Mouse (Mus musculus) heart, embryonic 11.5 days (tissue): ENCODE results near the gene Olfr49. TPM values are rescaled to one million over a fixed set of nuclear protein-coding genes. Genes with fewer than 3 reads are reported as not detected.
A peak's percentile ranks its signal among the peaks of the same experiment; 100 is the strongest.
"Not testable (repeated sequence)": the region's sequence is repeated elsewhere in the genome, so short reads cannot be mapped to it uniquely, and the experiment has no call there.

ENCODE experiments used
- ATAC-seq: fragments of 200-750 bp; cut with Nextera tagmentation; replicated peaks from 2 replicates; pipeline ENCODE4 v1.8.0; 2017; ENCODE audit warnings: moderate library complexity; ENCODE audit not compliant: insufficient number of reproducible peaks, low FRiP score, low TSS enrichment
- H3K27ac ChIP-seq: fragments of 300-500 bp; sonication (generic); 2 replicates; pipeline ENCODE4 v1.5.1; 2014; ENCODE audit warnings: mild to moderate bottlenecking, low read depth, low read length
- H3K27me3 ChIP-seq: fragments of 300-500 bp; sonication (generic); 2 replicates; pipeline ENCODE4 v1.6.1; 2014; ENCODE audit warnings: mild to moderate bottlenecking, low read length, mixed read lengths; ENCODE audit not compliant: control insufficient read depth, insufficient read depth
- H3K36me3 ChIP-seq: fragments of 300-500 bp; sonication (generic); 2 replicates; pipeline ENCODE4 v1.6.1; 2014; ENCODE audit warnings: mild to moderate bottlenecking, low read length, moderate library complexity, mixed read lengths; ENCODE audit not compliant: control insufficient read depth, insufficient read depth
- H3K4me1 ChIP-seq: fragments of 300-500 bp; sonication (generic); 2 replicates; pipeline ENCODE4 v1.6.1; 2014; ENCODE audit warnings: low read length; ENCODE audit not compliant: control insufficient read depth, insufficient read depth
- H3K4me2 ChIP-seq: fragments of 300-500 bp; sonication (generic); 2 replicates; pipeline ENCODE4 v1.6.1; 2014; ENCODE audit warnings: mild to moderate bottlenecking, moderate library complexity
- H3K4me3 ChIP-seq: fragments of 300-500 bp; sonication (generic); 2 replicates; pipeline ENCODE4 v1.5.1; 2014; ENCODE audit warnings: low read depth, low read length
- H3K9ac ChIP-seq: fragments of 300-500 bp; sonication (generic); 2 replicates; pipeline ENCODE4 v1.6.1; 2014; ENCODE audit warnings: mild to moderate bottlenecking, low read depth, low read length, moderate library complexity
- H3K9me3 ChIP-seq: fragments of 300-500 bp; sonication (generic); replicated peaks from 2 replicates; pipeline ENCODE4 v1.6.1; 2016; ENCODE audit warnings: low read length; ENCODE audit not compliant: control insufficient read depth
- WGBS: fragments of 180-500 bp; shearing (Covaris S2); extraction: QIAGEN DNeasy Blood & Tissue Kit; methylation state at CpG from one replicate; pipeline ENCODE4 v1.1.7; 2014; ENCODE audit not compliant: insufficient replicate concordance; 5-methylcytosine and 5-hydroxymethylcytosine counted together
- polyA plus RNA-seq: library from polyadenylated mRNA; unstranded; fragments of >200 nt; fragmentation: Nextera tagmentation; extraction: Ambion mirVana; gene quantifications from 2 replicates; pipeline ENCODE4 v1.2.1, GENCODE M21; 2014

Gene Olfr49
- polyA plus RNA-seq, 1 experiment from 2014 or later: not detected

DNA sequence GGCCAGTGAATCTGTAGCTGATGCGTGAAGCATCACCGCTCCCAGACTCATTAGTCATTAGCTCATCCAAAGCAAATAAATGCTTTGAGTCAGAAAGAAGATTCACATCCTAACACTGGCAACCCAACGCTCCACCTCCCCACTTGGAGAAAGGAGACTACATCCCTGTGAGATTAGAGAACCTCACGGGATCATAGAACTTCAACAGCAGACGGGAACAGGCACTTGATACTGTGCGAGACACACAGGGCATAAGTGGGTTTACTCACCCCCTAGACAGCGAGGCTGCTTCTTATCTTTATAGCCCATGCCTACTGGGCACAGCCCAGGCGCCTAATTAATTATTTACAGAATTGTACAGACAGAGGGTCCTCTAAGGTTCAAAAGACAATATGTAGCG, 52.6 kb downstream of the Olfr49 start:
- Histone ChIP-seq H3K4me2 (no peak overlapping the region), H3K36me3 (peaks cover 5% of the 10 kb centered on the region; the same call in 1 of the 2 replicates), H3K27me3 (peaks cover 2% of the 10 kb centered on the region; the same call in 1 of the 2 replicates), H3K27ac (no peak overlapping the region), H3K4me3 (no peak overlapping the region), H3K9me3 (no peaks in the 10 kb centered on the region), H3K4me1 (peaks cover 44% of the 10 kb centered on the region), H3K9ac (no peak overlapping the region)
- WGBS: 47% methylated on average over 9 of the region's 9 CpGs
- ATAC-seq: no peak

DNA sequence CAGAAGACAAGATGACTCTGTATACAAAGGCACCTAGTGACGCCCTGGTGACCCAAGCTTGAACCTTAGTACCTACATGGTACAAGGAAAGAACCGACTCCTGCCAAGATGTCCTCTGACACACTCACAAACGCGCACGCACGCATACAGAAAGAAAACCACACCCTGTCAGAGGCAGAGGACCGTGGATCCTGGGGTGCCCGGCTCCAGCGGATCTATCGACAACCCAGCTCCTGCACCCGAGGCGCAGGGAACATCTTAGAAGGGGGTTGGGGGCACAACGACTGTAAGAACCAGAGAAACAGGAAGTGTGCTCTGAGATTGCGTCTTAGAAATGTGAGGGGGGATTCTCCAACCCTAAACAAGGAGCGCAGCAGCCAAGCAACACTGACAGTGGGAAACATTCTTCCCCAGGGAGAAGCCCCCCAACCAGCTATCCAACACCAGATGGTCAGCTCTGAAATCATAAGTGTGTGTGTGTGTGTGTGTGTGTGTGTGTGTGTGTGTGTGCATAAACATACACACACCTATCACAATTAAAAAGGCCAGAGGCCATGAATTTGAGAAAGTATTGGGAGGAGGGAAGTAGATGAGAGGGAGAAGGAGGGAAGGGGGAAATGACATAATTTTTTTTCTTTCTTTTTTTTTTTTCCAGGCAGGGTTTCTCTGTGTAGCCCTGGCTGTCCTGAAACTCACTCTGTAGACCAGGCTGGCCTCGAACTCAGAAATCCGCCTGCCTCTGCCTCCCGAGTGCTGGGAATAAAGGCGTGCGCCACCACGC, 53.4 kb downstream of the Olfr49 start:
- ATAC-seq: no peak
- Histone ChIP-seq H3K9ac (no peak overlapping the region), H3K36me3 (peaks cover 5% of the 10 kb centered on the region; the same call in 1 of the 2 replicates), H3K27me3 (peaks cover 2% of the 10 kb centered on the region; the same call in 1 of the 2 replicates), H3K9me3 (no peaks in the 10 kb centered on the region), H3K27ac (no peak overlapping the region), H3K4me1 (peaks cover 44% of the 10 kb centered on the region), H3K4me3 (no peak overlapping the region), H3K4me2 (no peak overlapping the region)
- 67% methylated on average over 21 of the region's 21 CpGs for WGBS

DNA sequence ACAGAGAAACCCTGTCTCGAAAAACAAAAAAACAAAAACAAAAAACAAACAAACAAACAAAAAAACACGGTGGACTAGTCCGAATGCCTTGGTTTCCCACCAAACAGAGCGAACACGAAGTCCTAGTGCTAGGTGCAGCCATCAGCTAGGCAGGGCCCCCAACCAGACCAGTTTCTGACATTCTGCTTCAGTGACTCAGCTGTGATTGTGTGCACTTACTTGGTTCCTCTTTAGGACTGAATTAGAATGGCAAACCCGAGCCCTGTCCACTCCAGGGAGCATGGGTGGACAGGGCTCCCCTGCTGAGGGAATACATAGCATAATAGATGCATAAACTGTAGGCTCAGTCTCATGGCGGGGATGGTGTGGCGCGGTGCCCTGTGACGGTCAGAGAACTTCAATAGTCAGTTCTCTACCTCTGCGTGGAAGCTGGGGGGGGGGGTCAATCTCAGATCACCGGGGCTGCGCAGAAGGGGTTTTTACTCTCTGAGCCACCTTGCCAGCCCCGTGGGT, 54.0 kb downstream of the Olfr49 start:
- no peak for ATAC-seq
- no peaks in the 10 kb centered on the region for H3K9me3 ChIP-seq
- no peak overlapping the region for H3K4me2 ChIP-seq
- H3K27me3 ChIP-seq: peaks cover 2% of the 10 kb centered on the region; the same call in 1 of the 2 replicates
- H3K4me3 ChIP-seq: no peak overlapping the region
- peaks cover 5% of the 10 kb centered on the region; the same call in 1 of the 2 replicates for H3K36me3 ChIP-seq
- 80% methylated on average over 14 of the region's 14 CpGs for WGBS
- H3K9ac ChIP-seq: no peak overlapping the region
- peaks cover 44% of the 10 kb centered on the region for H3K4me1 ChIP-seq
- no peak overlapping the region for H3K27ac ChIP-seq

DNA sequence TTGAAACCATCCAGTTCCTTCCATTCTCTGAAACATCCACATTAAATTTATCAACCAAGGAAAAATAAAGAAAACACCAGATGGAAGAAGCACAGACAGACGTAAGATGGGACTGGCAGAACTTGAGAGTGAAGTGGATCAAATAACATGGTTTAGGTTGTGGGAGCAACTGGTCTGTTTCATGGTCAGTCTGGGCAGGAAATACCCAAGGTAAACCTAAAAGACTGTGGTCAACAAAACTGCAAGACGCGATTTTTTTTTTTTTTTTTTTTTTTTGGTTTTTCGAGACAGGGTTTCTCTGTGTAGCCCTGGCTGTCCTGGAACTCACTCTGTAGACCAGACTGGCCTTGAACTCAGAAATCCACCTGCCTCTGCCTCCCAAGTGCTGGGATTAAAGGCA, 54.9 kb downstream of the Olfr49 start:
- peaks cover 48% of the 10 kb centered on the region for H3K4me1 ChIP-seq
- WGBS: 72% methylated on average over 3 of the region's 4 CpGs

DNA sequence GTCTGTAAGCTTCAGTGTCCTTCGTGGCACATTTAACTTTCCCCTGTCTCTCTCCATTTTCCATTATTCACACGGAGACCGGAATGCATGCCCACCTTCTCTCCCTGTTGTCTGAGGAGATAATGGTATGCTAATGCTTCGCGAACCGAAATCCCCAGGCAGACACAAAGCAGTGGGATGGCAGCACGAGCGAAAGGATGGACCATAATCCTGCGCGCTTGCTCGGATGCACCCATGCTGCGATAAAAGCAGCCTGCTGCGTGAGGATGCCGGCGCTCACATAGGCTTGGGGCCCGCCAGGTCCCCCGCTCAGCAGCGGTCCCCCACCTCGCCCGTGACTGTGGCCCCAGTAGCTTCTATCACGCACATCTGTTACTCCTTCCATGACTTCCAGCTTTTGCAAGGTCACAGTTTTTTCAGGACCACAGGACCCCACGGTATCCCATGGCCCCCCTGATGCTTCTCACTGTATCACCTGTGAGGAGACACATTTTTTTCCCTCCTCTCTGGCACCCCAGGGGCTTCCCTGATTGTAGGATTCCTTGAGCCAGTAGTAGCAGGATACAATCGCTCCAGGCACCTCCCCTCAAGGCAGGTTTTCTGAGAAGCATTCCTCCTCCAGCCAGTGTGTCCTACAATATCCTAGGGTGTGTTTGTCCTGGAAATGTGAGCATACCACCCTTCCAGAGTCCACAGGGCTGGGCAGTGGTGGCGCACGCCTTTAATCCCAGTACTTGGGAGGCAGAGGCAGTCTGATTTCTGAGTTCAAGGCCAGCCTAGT, 55.6 kb downstream of the Olfr49 start:
- Histone ChIP-seq H3K4me2 (peak overlapping the region; percentile 66), H3K36me3 (no peaks in the 10 kb centered on the region), H3K4me3 (peak overlapping the region; percentile 25), H3K9ac (peak overlapping the region; percentile 48), H3K4me1 (peaks cover 47% of the 10 kb centered on the region), H3K27me3 (peaks cover 2% of the 10 kb centered on the region; the same call in 1 of the 2 replicates), H3K27ac (no peak overlapping the region), H3K9me3 (no peaks in the 10 kb centered on the region)
- WGBS: 14% methylated on average over 25 of the region's 25 CpGs
- ATAC-seq: no peak

More for the DNA sequence above, 54.9 kb downstream of the Olfr49 start:
- not testable (repeated sequence) for H3K36me3 ChIP-seq, H3K4me2 ChIP-seq, H3K9me3 ChIP-seq, H3K27me3 ChIP-seq, ATAC-seq, H3K9ac ChIP-seq, H3K4me3 ChIP-seq, H3K27ac ChIP-seq

DNA sequence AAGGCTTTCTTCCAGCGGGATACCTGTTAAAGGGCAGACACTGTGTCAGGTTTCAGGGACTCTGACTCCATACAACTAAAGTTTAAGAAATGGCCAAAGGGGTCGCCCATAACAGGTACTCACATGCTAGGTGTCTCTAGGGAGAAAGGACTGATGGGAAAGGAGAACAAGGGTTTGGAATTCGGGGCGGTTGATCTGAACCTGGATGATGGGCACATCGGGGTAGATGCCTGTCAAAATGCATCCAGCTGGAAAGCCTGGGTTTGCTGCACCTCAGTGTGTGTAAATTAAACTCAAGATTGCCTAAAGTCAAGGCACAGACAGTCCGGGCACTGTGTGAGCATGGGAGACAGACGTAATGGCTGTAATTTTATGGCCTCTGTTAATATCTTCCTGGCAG, 56.2 kb downstream of the Olfr49 start:
- H3K36me3 ChIP-seq: no peaks in the 10 kb centered on the region
- H3K27ac ChIP-seq: 0 out of 2 replicates have a peak overlapping the region, but pooled peaks have one; percentile 23

More for the DNA sequence above, 56.2 kb downstream of the Olfr49 start:
- peaks cover 42% of the 10 kb centered on the region for H3K4me1 ChIP-seq
- 18% methylated on average over 7 of the region's 7 CpGs for WGBS
- peak overlapping the region; percentile 24; the same call in 1 of the 2 replicates for H3K4me3 ChIP-seq
- no peaks in the 10 kb centered on the region for H3K9me3 ChIP-seq
- peak overlapping the region; percentile 48; the same call in 1 of the 2 replicates for H3K9ac ChIP-seq
- peaks cover 2% of the 10 kb centered on the region; the same call in 1 of the 2 replicates for H3K27me3 ChIP-seq
- no peak for ATAC-seq
- H3K4me2 ChIP-seq: peak overlapping the region; percentile 66

Other genes starting within 250 kb of the Olfr49 start
- gene Dad1, start 30.8 kb downstream of the Olfr49 start, polyA plus RNA-seq: 369 and 395 TPM in 2 replicates
- gene Abhd4, start 30.8 kb downstream of the Olfr49 start, polyA plus RNA-seq: 97.3 and 99.3 TPM in 2 replicates
- gene Oxa1l, start 75.9 kb upstream of the Olfr49 start, polyA plus RNA-seq: 61.7 and 62.5 TPM in 2 replicates
- 8.0 TPM in 2 replicates for gene Slc7a7, start 132.8 kb upstream of the Olfr49 start, polyA plus RNA-seq
- 242 and 250 TPM in 2 replicates for gene Mrpl52, start 142.0 kb upstream of the Olfr49 start, polyA plus RNA-seq
- 84.3 and 90.2 TPM in 2 replicates for gene Mmp14, start 146.7 kb upstream of the Olfr49 start, polyA plus RNA-seq
- 31.8 and 35.2 TPM in 2 replicates for gene Lrp10, start 179.2 kb upstream of the Olfr49 start, polyA plus RNA-seq
- gene Rem2, start 191.2 kb upstream of the Olfr49 start, polyA plus RNA-seq: 2.0 TPM in 2 replicates
- 67.8 and 74.4 TPM in 2 replicates for gene Prmt5, start 232.6 kb upstream of the Olfr49 start, polyA plus RNA-seq